Mouse (Mus musculus) limb, embryonic 14.5 days (tissue): Measurements from ENCODE around the gene Usp7. TPM values are rescaled to one million over a fixed set of nuclear protein-coding genes. Genes with fewer than 3 reads are reported as not detected.

Source experiments
- ATAC-seq: fragments of 200-750 bp; cut with Nextera tagmentation; 2 replicates; pipeline ENCODE4 v1.8.0; 2017; ENCODE audit warnings: low read depth, moderate number of reproducible peaks, moderate TSS enrichment; ENCODE audit not compliant: low FRiP score
- DNase-seq: peaks from one replicate; pipeline ENCODE4 v3.0.0-alpha.2; 2015; ENCODE audit warnings: low spot score
- H3K27ac ChIP-seq: fragments of 300-500 bp; sonication (generic); replicated peaks from 2 replicates; pipeline ENCODE4 v1.5.1; 2014; ENCODE audit warnings: low read depth, mild to moderate bottlenecking, low read length, moderate library complexity, mixed read lengths
- H3K27me3 ChIP-seq: fragments of 300-500 bp; sonication (generic); 2 replicates; pipeline ENCODE4 v1.6.1; 2014; ENCODE audit warnings: low read length, mixed read lengths; ENCODE audit not compliant: control insufficient read depth, insufficient read depth
- H3K36me3 ChIP-seq: fragments of 300-500 bp; sonication (generic); 2 replicates; pipeline ENCODE4 v1.6.1; 2014; ENCODE audit warnings: mild to moderate bottlenecking, low read length, moderate library complexity, mixed read lengths; ENCODE audit not compliant: control insufficient read depth, insufficient read depth
- H3K4me1 ChIP-seq: fragments of 300-500 bp; sonication (generic); 2 replicates; pipeline ENCODE4 v1.6.1; 2014; ENCODE audit warnings: antibody characterized with exemption, low read length, mixed read lengths; ENCODE audit not compliant: control insufficient read depth, insufficient read depth
- H3K4me2 ChIP-seq: fragments of 300-500 bp; sonication (generic); replicated peaks from 2 replicates; pipeline ENCODE4 v1.6.1; 2014; ENCODE audit warnings: low read depth, mild to moderate bottlenecking, low read length, moderate library complexity; ENCODE audit not compliant: severe bottlenecking
- H3K4me3 ChIP-seq: fragments of 300-500 bp; sonication (generic); replicated peaks from 2 replicates; pipeline ENCODE4 v1.5.1; 2014; ENCODE audit warnings: low read length
- H3K9ac ChIP-seq: fragments of 300-500 bp; sonication (generic); 2 replicates; pipeline ENCODE4 v1.6.1; 2014; ENCODE audit warnings: mild to moderate bottlenecking, low read depth, low read length, moderate library complexity; ENCODE audit not compliant: severe bottlenecking
- H3K9me3 ChIP-seq: fragments of 300-500 bp; sonication (generic); 2 replicates; pipeline ENCODE4 v1.6.1; 2016; ENCODE audit warnings: low read length; ENCODE audit not compliant: control insufficient read depth
- POLR2A ChIP-seq: fragments of 200-500 bp; IDR thresholded peaks from 2 replicates; pipeline ENCODE4 v1.8.0; 2012; ENCODE audit warnings: inconsistent platforms, mild to moderate bottlenecking, moderate library complexity, borderline replicate concordance; ENCODE audit not compliant: insufficient read depth, insufficient read length; ENCODE audit errors: extremely low read depth
- WGBS: fragments of 180-500 bp; shearing (Covaris S2); extraction: QIAGEN DNeasy Blood & Tissue Kit; methylation state at CpG from one replicate; pipeline ENCODE4 v1.1.7; 2014; 5-methylcytosine and 5-hydroxymethylcytosine counted together
- polyA plus RNA-seq, 2 experiments: library from polyadenylated mRNA; depleted of rRNA in 1 of 2; stranded (reverse) in 1 of 2; unstranded in 1 of 2; fragments of >200 nt; fragmentation: Nextera tagmentation in 1 of 2; extraction: Ambion mirVana in 1 of 2; gene quantifications; 2 replicates each; pipeline versions ENCODE4 v1.2.1 to v1.2.3; 2012 to 2014

Gene Usp7
- polyA plus RNA-seq, 2 experiments = 47.1 to 104 TPM

DNA sequence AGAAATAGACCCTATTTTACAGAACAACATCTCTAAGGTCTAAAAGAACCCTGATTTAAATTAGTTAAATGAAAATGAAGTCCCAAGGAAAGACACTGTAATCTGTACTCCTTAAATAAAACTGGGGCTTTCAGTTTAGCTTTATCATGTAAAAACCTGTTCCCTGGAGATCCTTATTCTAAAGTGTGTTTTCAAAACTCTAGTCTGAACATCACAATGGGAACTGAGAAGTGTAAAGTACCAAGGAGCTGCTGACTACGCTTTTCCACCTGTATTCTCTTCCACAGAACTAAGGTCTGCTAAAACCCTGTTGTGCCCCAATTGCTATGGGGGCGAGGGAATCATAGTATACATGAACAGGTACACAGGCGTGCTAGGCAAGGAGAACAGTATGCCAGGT lies 68.1 kb downstream of the Usp7 start:
- H3K36me3 ChIP-seq = no peaks in the 10 kb centered on the region
- H3K4me3 ChIP-seq = no peak overlapping the region
- 0 out of 2 replicates have a peak, but pooled peaks cover 7% of the 10 kb centered on the region for H3K4me1 ChIP-seq
- no peak overlapping the region for H3K27ac ChIP-seq
- no peak for ATAC-seq
- H3K9ac ChIP-seq = no peak overlapping the region
- TF ChIP-seq POLR2A = no peak
- H3K9me3 ChIP-seq = no peaks in the 10 kb centered on the region
- WGBS = 86% methylated on average over 3 of the region's 3 CpGs
- no peak for DNase-seq
- H3K4me2 ChIP-seq = no peak overlapping the region
- H3K27me3 ChIP-seq = no peaks in the 10 kb centered on the region

DNA sequence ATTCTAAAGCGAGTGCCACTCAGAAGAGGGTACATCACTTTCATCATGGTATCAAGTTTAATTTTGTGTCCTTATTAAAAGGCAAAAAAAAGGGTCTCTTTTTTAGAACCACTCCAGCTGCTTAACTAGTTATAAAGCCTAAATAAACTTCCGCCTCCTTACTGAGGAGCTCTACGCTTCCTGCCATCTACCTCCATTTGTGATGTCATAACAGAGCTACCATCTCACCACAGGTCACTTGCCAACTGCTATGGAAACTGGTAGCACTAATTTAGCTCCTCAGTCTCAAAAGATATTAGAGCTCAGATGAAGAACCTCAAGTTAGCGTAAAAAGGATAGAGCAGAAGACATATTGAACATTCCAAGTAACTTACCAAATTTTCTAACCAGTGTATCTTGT lies 71.7 kb downstream of the Usp7 start:
- ATAC-seq = no peak
- H3K4me2 ChIP-seq = no peak overlapping the region
- no peak overlapping the region for H3K27ac ChIP-seq
- H3K9ac ChIP-seq = no peak overlapping the region
- DNase-seq = no peak
- no peaks in the 10 kb centered on the region for H3K9me3 ChIP-seq
- TF ChIP-seq POLR2A = no peak
- WGBS = 92% methylated on average over 4 of the region's 4 CpGs
- H3K4me1 ChIP-seq = 0 out of 2 replicates have a peak, but pooled peaks cover 7% of the 10 kb centered on the region
- H3K4me3 ChIP-seq = no peak overlapping the region
- no peaks in the 10 kb centered on the region for H3K27me3 ChIP-seq
- peaks cover 10% of the 10 kb centered on the region for H3K36me3 ChIP-seq

DNA sequence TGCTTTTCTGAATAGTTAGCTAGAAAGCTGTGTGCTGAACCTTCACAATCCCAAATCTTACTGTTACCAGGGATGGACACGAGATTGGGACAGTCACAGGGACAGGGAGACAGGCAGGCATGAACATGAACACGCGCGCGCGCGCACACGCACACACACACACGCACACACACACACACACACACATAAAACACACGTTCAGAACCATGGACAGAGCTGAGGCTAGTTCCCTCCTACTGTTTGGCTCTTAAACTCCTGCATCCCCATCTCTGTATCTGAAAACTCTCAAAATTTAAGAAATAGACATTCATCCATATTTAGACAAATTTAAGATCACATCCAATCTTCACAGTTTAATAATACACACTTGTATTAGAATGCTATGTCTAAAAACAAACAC lies 74.4 kb downstream of the Usp7 start:
- Histone ChIP-seq H3K27ac (no peak overlapping the region), H3K36me3 (peaks cover 34% of the 10 kb centered on the region), H3K9ac (no peak overlapping the region), H3K9me3 (no peaks in the 10 kb centered on the region), H3K4me1 (0 out of 2 replicates have a peak, but pooled peaks cover 7% of the 10 kb centered on the region), H3K4me2 (no peak overlapping the region), H3K27me3 (no peaks in the 10 kb centered on the region), H3K4me3 (no peak overlapping the region)
- ATAC-seq (no peak), DNase-seq (peak; percentile 17)
- no peak for TF ChIP-seq POLR2A
- 93% methylated on average over 10 of the region's 10 CpGs for WGBS

DNA sequence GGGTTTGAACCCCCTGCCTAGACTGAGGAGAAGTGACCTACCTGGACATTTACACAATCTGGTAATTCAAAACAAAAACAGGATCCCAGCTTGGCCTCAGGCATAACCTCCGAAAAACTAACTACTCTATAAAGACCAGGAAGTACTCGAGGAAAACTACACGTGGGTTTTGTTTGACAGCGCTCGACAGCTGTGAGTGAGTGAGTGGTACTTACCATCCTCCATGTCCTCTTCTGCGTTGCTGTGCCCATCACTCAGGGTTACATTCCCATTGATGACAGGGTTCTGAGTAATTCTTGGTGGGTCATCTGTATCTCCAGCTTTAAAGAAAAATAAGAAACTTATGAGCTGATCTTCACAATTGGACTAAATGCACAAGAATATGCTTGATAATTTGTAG lies 75.8 kb downstream of the Usp7 start:
- no peak for TF ChIP-seq POLR2A
- Histone ChIP-seq H3K9me3 (no peaks in the 10 kb centered on the region), H3K36me3 (peaks cover 49% of the 10 kb centered on the region), H3K27me3 (no peaks in the 10 kb centered on the region), H3K27ac (no peak overlapping the region), H3K9ac (no peak overlapping the region), H3K4me3 (no peak overlapping the region), H3K4me1 (0 out of 2 replicates have a peak, but pooled peaks cover 7% of the 10 kb centered on the region), H3K4me2 (no peak overlapping the region)
- DNase-seq (no peak), ATAC-seq (no peak)
- 56% methylated on average over 6 of the region's 6 CpGs for WGBS

DNA sequence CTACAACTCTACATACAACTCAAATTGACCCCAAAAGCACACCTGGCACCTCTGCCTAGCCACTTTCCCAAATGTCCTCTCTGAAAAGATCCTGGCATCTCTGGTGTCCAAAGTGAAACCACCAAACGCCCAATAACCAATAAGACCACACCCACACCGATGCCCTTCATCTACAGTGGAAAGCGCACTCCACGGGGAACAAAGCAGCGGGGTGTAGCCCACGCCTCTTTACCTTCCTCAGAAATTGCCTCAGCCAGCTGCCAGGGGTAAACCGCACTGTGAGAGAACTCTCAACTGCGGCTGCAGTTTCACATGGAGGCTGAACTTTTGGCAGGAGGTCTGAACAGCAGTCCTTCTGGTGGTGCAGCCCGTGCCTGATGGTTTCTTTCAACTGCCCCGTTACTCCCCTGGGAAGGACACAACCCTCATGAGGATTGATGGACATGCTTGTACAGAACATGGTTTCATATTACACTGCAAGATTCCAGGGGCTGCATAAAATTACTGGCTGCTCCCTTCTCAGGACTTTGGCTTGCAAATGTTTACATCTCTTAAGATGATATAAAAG lies 76.5 kb downstream of the Usp7 start:
- no peak for TF ChIP-seq POLR2A
- Histone ChIP-seq H3K4me3 (no peak overlapping the region), H3K27me3 (no peaks in the 10 kb centered on the region), H3K4me1 (0 out of 2 replicates have a peak, but pooled peaks cover 7% of the 10 kb centered on the region), H3K36me3 (peaks cover 56% of the 10 kb centered on the region), H3K4me2 (no peak overlapping the region), H3K9me3 (no peaks in the 10 kb centered on the region), H3K27ac (no peak overlapping the region), H3K9ac (no peak overlapping the region)
- DNase-seq (no peak), ATAC-seq (no peak)
- 66% methylated on average over 10 of the region's 10 CpGs for WGBS
